Mouse (Mus musculus) G1E (cell line): Measurements from ENCODE around the gene Cltrn.

ENCODE experiments used
- CTCF ChIP-seq: IDR thresholded peaks from 2 replicates; pipeline ENCODE4 v1.5.1; 2012; ENCODE audit warnings: low read depth, low read length, inconsistent platforms, mixed read lengths
- GATA1 ChIP-seq: IDR thresholded peaks from 2 replicates; pipeline ENCODE4 v1.6.1; 2012; ENCODE audit warnings: borderline replicate concordance, low read length, inconsistent platforms, mixed read lengths
- GATA2 ChIP-seq: IDR thresholded peaks from 2 replicates; pipeline ENCODE4 v1.6.1; 2012; ENCODE audit warnings: low read depth, low read length, inconsistent platforms, borderline replicate concordance
- POLR2AphosphoS5 ChIP-seq: IDR thresholded peaks from 2 replicates; pipeline ENCODE4 v1.6.1; 2012; ENCODE audit warnings: low read depth, low read length, inconsistent platforms; ENCODE audit not compliant: insufficient replicate concordance
- TAL1 ChIP-seq: conservative IDR thresholded peaks from 2 replicates; pipeline ENCODE4 v1.6.1; 2012; ENCODE audit warnings: low read depth, low read length, inconsistent platforms, mixed read lengths

GRCm38 (mm10) chrX:164139032-164139431 is 50.4 kb downstream of the Cltrn start, which contains the start of gene Ace2:
- TF ChIP-seq CTCF (no peak), GATA1 (no peak), TAL1 (no peak), POLR2AphosphoS5 (no peak), GATA2 (no peak)
